Mouse (Mus musculus) G1E (cell line): Measurements from ENCODE around the gene Hist1h2bg. TPM values are rescaled to one million over a fixed set of nuclear protein-coding genes. Genes with fewer than 3 reads are reported as not detected.
"Not testable (repeated sequence)": the region's sequence is repeated elsewhere in the genome, so short reads cannot be mapped to it uniquely, and the experiment has no call there.

Experiments used
- ATAC-seq: 2 replicates; pipeline ENCODE4 v1.8.0; 2016; ENCODE audit warnings: mild to moderate bottlenecking; ENCODE audit not compliant: insufficient number of reproducible peaks, poor library complexity, low FRiP score, severe bottlenecking; ENCODE audit errors: extremely low read depth
- DNase-seq: peaks from one replicate; pipeline ENCODE4 v3.0.0; 2012; ENCODE audit warnings: low spot score
- H3K27me3 ChIP-seq: 2 replicates; pipeline ENCODE4 v1.6.1; 2012; ENCODE audit warnings: mild to moderate bottlenecking, low read length, inconsistent platforms; ENCODE audit not compliant: insufficient read depth
- H3K36me3 ChIP-seq: replicated peaks from 2 replicates; pipeline ENCODE3; 2012; ENCODE audit warnings: mild to moderate bottlenecking, inconsistent platforms
- H3K4me1 ChIP-seq: 2 replicates; pipeline ENCODE4 v1.6.1; 2012; ENCODE audit warnings: low read depth, low read length, inconsistent platforms, mixed read lengths; ENCODE audit not compliant: insufficient read depth
- H3K4me3 ChIP-seq: 2 replicates; pipeline ENCODE4 v1.5.1; 2012; ENCODE audit warnings: low read depth, mild to moderate bottlenecking, inconsistent platforms, low read length, moderate library complexity, mixed read lengths
- H3K9me3 ChIP-seq: replicated peaks from 2 replicates; pipeline ENCODE4 v1.6.1; 2012; ENCODE audit warnings: inconsistent platforms
- CTCF ChIP-seq: IDR thresholded peaks from 2 replicates; pipeline ENCODE4 v1.5.1; 2012; ENCODE audit warnings: low read depth, low read length, inconsistent platforms, mixed read lengths
- GATA1 ChIP-seq: IDR thresholded peaks from 2 replicates; pipeline ENCODE4 v1.6.1; 2012; ENCODE audit warnings: borderline replicate concordance, low read length, inconsistent platforms, mixed read lengths
- GATA2 ChIP-seq: IDR thresholded peaks from 2 replicates; pipeline ENCODE4 v1.6.1; 2012; ENCODE audit warnings: low read depth, low read length, inconsistent platforms, borderline replicate concordance
- POLR2AphosphoS5 ChIP-seq: IDR thresholded peaks from 2 replicates; pipeline ENCODE4 v1.6.1; 2012; ENCODE audit warnings: low read depth, low read length, inconsistent platforms; ENCODE audit not compliant: insufficient replicate concordance
- TAL1 ChIP-seq: conservative IDR thresholded peaks from 2 replicates; pipeline ENCODE4 v1.6.1; 2012; ENCODE audit warnings: low read depth, low read length, inconsistent platforms, mixed read lengths
- polyA plus RNA-seq: library from polyadenylated mRNA; stranded (reverse); fragments of >175 nt; gene quantifications from 2 replicates; pipeline ENCODE4 v1.2.3, GENCODE M21; 2012
- total RNA-seq, 2 experiments: library from RNA; stranded (forward) in 1 of 2; stranded (reverse) in 1 of 2; fragments of 200-1000 nt in 1 of 2; fragments of >200 nt in 1 of 2; fragmentation: Nextera tagmentation in 1 of 2; gene quantifications; 2 replicates each; pipeline ENCODE4 v1.2.3; 2014 to 2017

The Hist1h2bg gene
- total and polyA plus RNA-seq, 3 experiments: 13.0 to 1,531 (median 1,342) TPM

DNA sequence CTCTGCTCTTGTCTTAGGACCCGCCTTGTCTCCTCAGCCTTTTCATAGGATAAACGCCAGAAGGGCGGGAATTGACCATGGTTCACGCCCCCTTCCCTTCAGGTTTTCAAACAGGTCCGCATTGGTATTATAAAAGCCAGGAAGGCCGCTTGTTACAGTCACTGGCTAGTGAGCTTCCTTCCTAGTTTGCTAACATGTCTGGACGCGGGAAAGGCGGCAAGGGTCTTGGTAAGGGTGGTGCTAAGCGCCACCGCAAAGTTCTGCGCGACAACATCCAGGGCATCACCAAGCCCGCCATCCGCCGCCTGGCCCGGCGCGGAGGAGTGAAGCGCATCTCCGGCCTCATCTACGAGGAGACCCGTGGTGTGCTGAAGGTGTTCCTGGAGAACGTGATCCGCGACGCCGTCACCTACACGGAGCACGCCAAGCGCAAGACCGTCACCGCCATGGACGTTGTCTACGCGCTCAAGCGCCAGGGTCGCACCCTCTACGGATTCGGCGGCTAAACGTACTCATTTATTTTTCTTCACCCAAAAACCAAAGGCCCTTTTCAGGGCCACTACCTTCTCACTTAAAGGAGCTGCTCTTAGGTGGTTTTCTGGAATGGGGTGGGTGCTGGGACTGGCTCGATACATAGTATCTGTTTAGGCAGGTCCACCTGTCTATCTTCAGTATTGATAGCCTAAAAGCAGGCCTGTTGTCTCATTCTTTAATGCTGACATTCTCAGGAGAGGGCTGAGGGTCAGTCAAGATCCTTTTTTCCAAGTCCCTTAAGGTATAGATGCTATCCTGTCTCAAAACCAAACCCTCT, 10.4 kb downstream of the Hist1h2bg start, which contains the start of gene Hist1h4d:
TSS of gene Hist1h4d (plus strand) at position 191 of the 811 bp plus-strand sequence.
- Histone ChIP-seq H3K9me3 (no peaks in the 10 kb centered on the region), H3K4me1 (peaks cover 53% of the 10 kb centered on the region), H3K36me3 (no peaks in the 10 kb centered on the region), H3K27me3 (no peaks in the 10 kb centered on the region), H3K4me3 (peak within 1 kb of the TSS; percentile 69)
- ATAC-seq (peak; percentile 50), DNase-seq (peak; percentile 35)
- TF ChIP-seq GATA2: no peak
- peak; percentile 99 for TF ChIP-seq POLR2AphosphoS5

DNA sequence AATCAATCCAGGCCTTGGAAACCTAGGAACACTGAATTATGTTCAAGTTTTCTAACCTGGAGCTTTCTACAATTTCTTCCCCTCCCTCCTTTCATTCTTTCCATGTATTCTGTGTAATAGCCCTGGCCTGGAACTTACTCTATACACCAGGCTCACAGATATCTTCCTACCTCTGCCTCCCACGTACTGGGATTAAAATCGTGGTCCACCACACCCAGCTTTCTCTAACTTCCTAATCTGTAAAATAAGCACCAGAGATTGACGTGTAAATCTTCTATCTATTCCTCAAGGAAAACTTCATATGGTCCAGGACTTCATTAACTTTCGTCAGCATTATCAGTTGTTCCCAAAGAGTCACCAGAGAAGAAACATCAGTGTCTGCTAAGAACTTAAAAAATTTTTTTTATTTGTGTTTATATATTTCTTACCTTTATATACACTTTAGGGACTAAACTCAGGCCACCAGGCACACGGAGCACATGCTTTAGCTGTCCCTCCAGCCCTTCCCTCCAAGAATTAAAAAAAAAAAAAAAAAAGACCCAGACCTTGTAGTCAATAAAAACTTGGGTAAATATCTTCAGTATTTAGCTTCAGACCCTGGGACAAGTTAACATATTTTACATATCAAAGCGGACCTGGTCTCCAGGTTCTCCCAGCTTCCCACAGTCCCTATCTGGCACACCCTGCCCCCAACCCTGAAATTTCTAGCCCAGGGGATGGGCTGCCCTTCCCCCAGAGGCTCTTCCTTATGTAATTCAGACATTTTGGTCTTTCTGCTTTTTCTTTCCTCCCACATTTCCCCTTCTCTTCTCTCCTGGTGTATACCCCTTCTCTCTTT, 11.2 kb downstream of the Hist1h2bg start:
- Histone ChIP-seq H3K27me3 (no peaks in the 10 kb centered on the region), H3K4me1 (peaks cover 50% of the 10 kb centered on the region), H3K36me3 (no peaks in the 10 kb centered on the region), H3K9me3 (no peaks in the 10 kb centered on the region), H3K4me3 (peak overlapping the region; percentile 69; the same call in 1 of the 2 replicates)
- DNase-seq: no peak
- no peak for TF ChIP-seq GATA1
- TF ChIP-seq TAL1: no peak
- TF ChIP-seq CTCF: no peak
- peak; percentile 36; the same call in 1 of the 2 replicates for TF ChIP-seq POLR2AphosphoS5
- TF ChIP-seq GATA2: no peak
- ATAC-seq: peak; percentile 2; the same call in 1 of the 2 replicates

DNA sequence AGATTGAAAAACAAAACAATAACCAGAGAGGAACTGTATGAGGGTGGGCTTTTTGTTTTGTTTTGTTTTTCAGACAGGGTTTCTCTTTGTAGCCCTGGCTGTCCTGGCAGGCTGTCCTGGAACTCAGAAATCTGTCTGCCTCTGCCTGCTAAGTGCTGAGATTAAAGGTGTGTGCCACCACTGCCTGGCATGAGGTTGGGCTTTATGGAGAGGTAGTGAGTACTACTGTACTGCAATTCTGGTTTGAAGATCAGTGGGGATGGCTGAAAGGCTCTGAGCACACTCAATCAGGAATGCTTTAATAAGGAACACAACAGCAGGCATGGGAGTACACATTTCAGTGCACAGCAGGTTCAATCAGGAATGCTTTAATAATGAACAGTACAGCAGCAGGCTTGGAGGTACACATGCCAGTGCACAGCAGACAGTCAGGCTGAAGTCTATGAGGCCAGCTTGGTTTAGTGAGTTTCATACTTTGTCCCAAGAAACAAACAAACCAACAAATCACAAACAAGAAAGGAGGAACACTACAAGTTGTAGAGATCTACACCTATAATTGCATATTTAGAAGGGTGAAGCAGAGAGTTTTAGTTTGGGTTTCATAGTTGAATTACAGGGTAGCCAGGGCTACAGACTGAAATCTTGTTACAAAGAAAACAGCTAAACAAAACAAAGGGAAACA, 12.3 kb downstream of the Hist1h2bg start:
- Histone ChIP-seq H3K27me3 (no peaks in the 10 kb centered on the region), H3K4me3 (no peak overlapping the region; the same call in 1 of the 2 replicates), H3K4me1 (peaks cover 51% of the 10 kb centered on the region), H3K36me3 (no peaks in the 10 kb centered on the region), H3K9me3 (no peaks in the 10 kb centered on the region)
- DNase-seq (no peak), ATAC-seq (no peak)
- TF ChIP-seq POLR2AphosphoS5 (peak; percentile 97; the same call in 1 of the 2 replicates), TAL1 (no peak)

DNA sequence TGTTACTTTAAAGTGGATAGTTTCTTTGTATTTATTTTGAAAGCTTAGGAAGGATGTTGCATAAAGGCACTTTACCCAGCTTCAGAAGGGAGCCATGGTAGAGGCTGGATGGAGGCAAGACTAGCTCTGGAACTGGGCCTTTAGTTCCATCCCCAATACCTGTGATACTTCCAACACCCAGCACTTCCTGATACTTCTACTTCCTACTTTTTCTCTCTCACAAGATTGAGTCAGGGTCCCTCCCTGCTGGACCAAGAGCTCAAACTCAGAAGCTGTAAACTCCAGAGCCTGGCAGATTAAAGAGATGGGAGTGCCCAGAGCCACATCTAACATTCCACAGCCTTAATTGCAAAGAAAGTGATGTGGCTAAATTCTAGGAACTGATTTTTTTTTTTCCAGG, 13.1 kb downstream of the Hist1h2bg start:
- no peaks in the 10 kb centered on the region for H3K9me3 ChIP-seq

DNA sequence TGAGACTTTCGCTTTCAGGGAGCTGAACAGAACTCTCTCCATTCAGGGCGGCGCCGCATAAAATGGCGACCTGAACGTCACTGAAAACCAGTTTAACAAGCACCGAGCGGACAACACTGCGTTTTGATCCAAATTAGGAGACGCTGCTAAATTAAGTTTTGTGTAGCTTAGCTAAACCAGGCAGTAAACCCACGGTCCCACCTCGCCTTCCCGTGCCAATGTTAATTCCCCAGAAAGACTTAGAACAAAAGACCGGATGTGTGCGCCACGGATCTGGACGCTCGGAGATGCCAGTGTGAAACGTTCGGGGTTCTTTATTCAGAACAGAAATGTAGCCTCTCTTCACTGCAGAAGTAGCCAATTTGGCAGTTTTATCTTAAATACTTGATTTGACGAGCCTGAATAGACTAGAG, 13.8 kb downstream of the Hist1h2bg start:
- TF ChIP-seq POLR2AphosphoS5 (peak; percentile 97), GATA2 (no peak), TAL1 (no peak)
- ATAC-seq: peak; percentile 4; the same call in 1 of the 2 replicates
- H3K4me3 ChIP-seq: peak overlapping the region; percentile 64

More for the DNA sequence above, 13.1 kb downstream of the Hist1h2bg start:
- TF ChIP-seq TAL1: no peak
- 0 out of 2 replicates have a peak, but pooled peaks have one; percentile 88 for TF ChIP-seq POLR2AphosphoS5
- no peak for TF ChIP-seq CTCF
- Histone ChIP-seq H3K4me3 (peak overlapping the region; percentile 33; the same call in 1 of the 2 replicates), H3K36me3 (no peaks in the 10 kb centered on the region), H3K27me3 (no peaks in the 10 kb centered on the region), H3K4me1 (peaks cover 59% of the 10 kb centered on the region)
- DNase-seq (no peak), ATAC-seq (no peak)

DNA sequence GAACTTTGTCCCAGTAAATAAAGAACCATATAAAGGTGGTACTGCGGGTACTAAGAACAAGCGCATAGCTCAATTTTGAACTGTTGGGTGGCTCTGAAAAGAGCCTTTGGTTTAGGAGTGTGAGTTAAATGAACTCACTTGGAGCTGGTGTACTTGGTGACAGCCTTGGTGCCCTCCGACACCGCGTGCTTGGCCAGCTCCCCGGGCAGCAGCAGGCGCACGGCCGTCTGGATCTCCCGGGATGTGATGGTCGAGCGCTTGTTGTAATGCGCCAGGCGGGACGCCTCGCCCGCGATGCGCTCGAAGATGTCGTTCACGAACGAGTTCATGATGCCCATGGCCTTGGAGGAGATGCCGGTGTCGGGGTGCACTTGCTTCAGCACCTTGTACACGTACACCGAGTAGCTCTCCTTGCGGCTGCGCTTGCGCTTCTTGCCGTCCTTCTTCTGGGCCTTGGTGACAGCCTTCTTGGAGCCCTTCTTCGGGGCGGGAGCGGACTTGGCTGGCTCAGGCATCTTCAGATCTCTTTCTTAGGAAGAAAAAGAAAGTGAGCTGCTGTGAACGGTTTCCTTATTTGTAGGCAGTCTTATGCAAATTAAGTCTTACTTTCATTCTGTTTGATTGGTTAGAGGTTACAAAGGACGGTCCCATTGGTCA, 14.4 kb downstream of the Hist1h2bg start:
- not testable (repeated sequence) for H3K9me3 ChIP-seq, H3K36me3 ChIP-seq, H3K27me3 ChIP-seq
- peak; percentile 99 for TF ChIP-seq POLR2AphosphoS5
- ATAC-seq (peak; percentile 71), DNase-seq (peak; percentile 38)
- Histone ChIP-seq H3K4me3 (peak overlapping the region; percentile 64; the same call in 1 of the 2 replicates), H3K4me1 (peaks cover 62% of the 10 kb centered on the region)

More for the DNA sequence above, 13.8 kb downstream of the Hist1h2bg start:
- no peaks in the 10 kb centered on the region for H3K27me3 ChIP-seq
- no peaks in the 10 kb centered on the region for H3K36me3 ChIP-seq
- peaks cover 61% of the 10 kb centered on the region for H3K4me1 ChIP-seq
- DNase-seq: no peak
- no peaks in the 10 kb centered on the region for H3K9me3 ChIP-seq
